Mouse (Mus musculus) embryonic facial prominence, embryonic 14.5 days (tissue): ENCODE data around the gene Letm1. TPM values are rescaled to one million over a fixed set of nuclear protein-coding genes. Genes with fewer than 3 reads are reported as not detected.

ENCODE experiments used
- ATAC-seq: fragments of 200-750 bp; cut with Nextera tagmentation; 2 replicates; pipeline ENCODE4 v1.8.0; 2017; ENCODE audit warnings: low read depth, moderate number of reproducible peaks, moderate TSS enrichment
- DNase-seq: peaks from one replicate; pipeline ENCODE4 v3.0.0-alpha.2; 2015; ENCODE audit warnings: low spot score
- H3K27ac ChIP-seq: fragments of 300-500 bp; sonication (generic); replicated peaks from 2 replicates; pipeline ENCODE4 v1.5.1; 2014; ENCODE audit warnings: low read depth, mild to moderate bottlenecking, low read length, moderate library complexity
- H3K27me3 ChIP-seq: fragments of 300-500 bp; sonication (generic); replicated peaks from 2 replicates; pipeline ENCODE4 v1.6.1; 2014; ENCODE audit warnings: low read length; ENCODE audit not compliant: control insufficient read depth, insufficient read depth
- H3K36me3 ChIP-seq: fragments of 300-500 bp; sonication (generic); 2 replicates; pipeline ENCODE4 v1.6.1; 2014; ENCODE audit warnings: low read length, mixed read lengths; ENCODE audit not compliant: control insufficient read depth, insufficient read depth
- H3K4me1 ChIP-seq: fragments of 300-500 bp; sonication (generic); 2 replicates; pipeline ENCODE4 v1.6.1; 2014; ENCODE audit warnings: antibody characterized with exemption, low read length; ENCODE audit not compliant: control insufficient read depth, insufficient read depth
- H3K4me2 ChIP-seq: fragments of 300-500 bp; sonication (generic); 2 replicates; pipeline ENCODE4 v1.6.1; 2014; ENCODE audit warnings: low read depth, mild to moderate bottlenecking, low read length, moderate library complexity, mixed read lengths
- H3K4me3 ChIP-seq: fragments of 300-500 bp; sonication (generic); 2 replicates; pipeline ENCODE4 v1.5.1; 2014; ENCODE audit warnings: low read depth, mild to moderate bottlenecking, low read length
- H3K9ac ChIP-seq: fragments of 300-500 bp; sonication (generic); 2 replicates; pipeline ENCODE4 v1.6.1; 2014; ENCODE audit warnings: low read depth, mild to moderate bottlenecking, low read length, moderate library complexity, mixed read lengths
- H3K9me3 ChIP-seq: fragments of 300-500 bp; sonication (generic); 2 replicates; pipeline ENCODE4 v1.6.1; 2016; ENCODE audit warnings: low read length; ENCODE audit not compliant: control insufficient read depth
- WGBS: fragments of 180-500 bp; shearing (Covaris S2); extraction: QIAGEN DNeasy Blood & Tissue Kit; methylation state at CpG from one replicate; pipeline ENCODE4 v1.1.7; 2014; 5-methylcytosine and 5-hydroxymethylcytosine counted together
- polyA plus RNA-seq: library from polyadenylated mRNA; unstranded; fragments of >200 nt; fragmentation: Nextera tagmentation; extraction: Ambion mirVana; gene quantifications from 2 replicates; pipeline ENCODE4 v1.2.1, GENCODE M21; 2014

The Letm1 gene
- polyA plus RNA-seq, 1 experiment from 2014 or later, result 39.5 TPM

GRCm38 (mm10) chr5:33819876-33820732 lies 37.5 kb upstream of the Letm1 start, which contains the start of gene Nsd2:
Gene Nsd2 (plus strand): TSS chr5:33820725.
- peaks cover 18% of the 10 kb centered on the region; the same call in 1 of the 2 replicates for H3K4me1 ChIP-seq
- no peaks in the 10 kb centered on the region for H3K36me3 ChIP-seq
- DNase-seq (peak; percentile 97), ATAC-seq (peak; percentile 91)
- peak within 1 kb of the TSS; percentile 87 for H3K4me2 ChIP-seq
- WGBS, result under 1% methylated on average over 32 of the region's 136 CpGs
- H3K27me3 ChIP-seq, result no peaks in the 10 kb centered on the region
- H3K4me3 ChIP-seq, result peak within 1 kb of the TSS; percentile 100
- H3K9ac ChIP-seq, result peak within 1 kb of the TSS; percentile 99
- peak within 1 kb of the TSS; percentile 97 for H3K27ac ChIP-seq
- no peaks in the 10 kb centered on the region for H3K9me3 ChIP-seq

GRCm38 (mm10) chr5:33819141-33819875 lies 36.7 kb upstream of the Letm1 start:
- ATAC-seq, result peak; percentile 19

GRCm38 (mm10) chr5:33818104-33818503 lies 35.5 kb upstream of the Letm1 start:
- Histone ChIP-seq H3K9ac (no peak overlapping the region), H3K9me3 (no peaks in the 10 kb centered on the region), H3K27ac (no peak overlapping the region), H3K4me2 (no peak overlapping the region), H3K36me3 (no peaks in the 10 kb centered on the region), H3K4me3 (no peak overlapping the region), H3K27me3 (no peaks in the 10 kb centered on the region), H3K4me1 (peaks cover 18% of the 10 kb centered on the region; the same call in 1 of the 2 replicates)
- no peak for ATAC-seq
- DNase-seq, result no peak
- WGBS, result 12% methylated on average over 5 of the region's 5 CpGs

More at GRCm38 (mm10) chr5:33819141-33819875, 36.7 kb upstream of the Letm1 start:
- H3K27me3 ChIP-seq, result no peaks in the 10 kb centered on the region
- no peaks in the 10 kb centered on the region for H3K9me3 ChIP-seq
- peak overlapping the region; percentile 97 for H3K27ac ChIP-seq
- H3K4me3 ChIP-seq, result peak overlapping the region; percentile 100
- WGBS, result 4% methylated on average over 9 of the region's 9 CpGs
- peak; percentile 67 for DNase-seq
- peaks cover 18% of the 10 kb centered on the region; the same call in 1 of the 2 replicates for H3K4me1 ChIP-seq
- peak overlapping the region; percentile 87 for H3K4me2 ChIP-seq
- no peaks in the 10 kb centered on the region for H3K36me3 ChIP-seq
- H3K9ac ChIP-seq, result peak overlapping the region; percentile 99

GRCm38 (mm10) chr5:33816008-33816725 lies 33.5 kb upstream of the Letm1 start:
- ATAC-seq (no peak), DNase-seq (no peak)
- Histone ChIP-seq H3K27me3 (no peaks in the 10 kb centered on the region), H3K4me2 (no peak overlapping the region), H3K4me3 (no peak overlapping the region), H3K9ac (no peak overlapping the region), H3K9me3 (no peaks in the 10 kb centered on the region), H3K36me3 (no peaks in the 10 kb centered on the region), H3K27ac (no peak overlapping the region), H3K4me1 (peaks cover 12% of the 10 kb centered on the region; the same call in 1 of the 2 replicates)
- WGBS, result 80% methylated on average over 6 of the region's 6 CpGs

GRCm38 (mm10) chr5:33811519-33811918 lies 28.9 kb upstream of the Letm1 start:
- ATAC-seq, result no peak
- H3K27me3 ChIP-seq, result no peaks in the 10 kb centered on the region
- WGBS, result 87% methylated on average over 4 of the region's 4 CpGs

GRCm38 (mm10) chr5:33803337-33803736 lies 20.7 kb upstream of the Letm1 start:
- Histone ChIP-seq H3K9me3 (peaks cover 19% of the 10 kb centered on the region), H3K4me3 (no peak overlapping the region), H3K9ac (no peak overlapping the region), H3K4me1 (no peaks in the 10 kb centered on the region), H3K4me2 (no peak overlapping the region), H3K27ac (no peak overlapping the region), H3K36me3 (no peaks in the 10 kb centered on the region), H3K27me3 (no peaks in the 10 kb centered on the region)
- ATAC-seq (no peak), DNase-seq (no peak)
- 78% methylated on average over 2 of the region's 2 CpGs for WGBS

More at GRCm38 (mm10) chr5:33811519-33811918, 28.9 kb upstream of the Letm1 start:
- H3K4me3 ChIP-seq, result no peak overlapping the region
- DNase-seq, result no peak
- no peaks in the 10 kb centered on the region for H3K36me3 ChIP-seq
- H3K4me1 ChIP-seq, result no peaks in the 10 kb centered on the region
- H3K9me3 ChIP-seq, result no peaks in the 10 kb centered on the region
- no peak overlapping the region for H3K27ac ChIP-seq
- H3K9ac ChIP-seq, result no peak overlapping the region
- H3K4me2 ChIP-seq, result no peak overlapping the region

- no peak for DNase-seq
These were observed 9.5 kb upstream of the Letm1 start for GRCm38 (mm10) chr5:33791912-33792643.

More at GRCm38 (mm10) chr5:33791912-33792643, 9.5 kb upstream of the Letm1 start:
- Histone ChIP-seq H3K4me1 (no peaks in the 10 kb centered on the region), H3K4me3 (no peak overlapping the region), H3K9ac (no peak overlapping the region), H3K36me3 (no peaks in the 10 kb centered on the region), H3K9me3 (no peaks in the 10 kb centered on the region), H3K4me2 (no peak overlapping the region), H3K27me3 (no peaks in the 10 kb centered on the region), H3K27ac (no peak overlapping the region)
- WGBS, result 69% methylated on average over 5 of the region's 5 CpGs
- ATAC-seq, result no peak
